Mouse (Mus musculus) hindbrain, embryonic 16.5 days (tissue): Measurements from ENCODE around the gene Cacna1b. TPM values are rescaled to one million over a fixed set of nuclear protein-coding genes. Genes with fewer than 3 reads are reported as not detected.

Source experiments
- ATAC-seq: fragments of 200-750 bp; cut with Nextera tagmentation; 2 replicates; pipeline ENCODE4 v1.8.0; 2017; ENCODE audit warnings: moderate TSS enrichment, moderate library complexity
- H3K27ac ChIP-seq: fragments of 300-500 bp; sonication (generic); 2 replicates; pipeline ENCODE4 v1.5.1; 2014; ENCODE audit warnings: low read depth, mild to moderate bottlenecking, control low read depth, low read length, moderate library complexity
- H3K27me3 ChIP-seq: fragments of 300-500 bp; sonication (generic); replicated peaks from 2 replicates; pipeline ENCODE4 v1.6.1; 2014; ENCODE audit warnings: low read length; ENCODE audit not compliant: control insufficient read depth, insufficient read depth
- H3K36me3 ChIP-seq: fragments of 300-500 bp; sonication (generic); 2 replicates; pipeline ENCODE4 v1.6.1; 2014; ENCODE audit warnings: mild to moderate bottlenecking, low read length, moderate library complexity, mixed read lengths; ENCODE audit not compliant: control insufficient read depth, insufficient read depth
- H3K4me1 ChIP-seq: fragments of 300-500 bp; sonication (generic); 2 replicates; pipeline ENCODE4 v1.6.1; 2014; ENCODE audit warnings: low read depth, low read length; ENCODE audit not compliant: control insufficient read depth, insufficient read depth
- H3K4me2 ChIP-seq: fragments of 300-500 bp; sonication (generic); 2 replicates; pipeline ENCODE4 v1.6.1; 2014; ENCODE audit warnings: mild to moderate bottlenecking, low read length, control low read depth, moderate library complexity
- H3K4me3 ChIP-seq: fragments of 300-500 bp; sonication (generic); 2 replicates; pipeline ENCODE4 v1.5.1; 2014; ENCODE audit warnings: mild to moderate bottlenecking, low read length, control low read depth, moderate library complexity
- H3K9ac ChIP-seq: fragments of 300-500 bp; sonication (generic); 2 replicates; pipeline ENCODE4 v1.6.1; 2014; ENCODE audit warnings: low read depth, mild to moderate bottlenecking, control low read depth, low read length, moderate library complexity
- H3K9me3 ChIP-seq: fragments of 300-500 bp; sonication (generic); 2 replicates; pipeline ENCODE4 v1.6.1; 2014; ENCODE audit warnings: mild to moderate bottlenecking, low read length, moderate library complexity; ENCODE audit not compliant: control insufficient read depth
- WGBS: fragments of 180-500 bp; shearing (Covaris S2); extraction: QIAGEN DNeasy Blood & Tissue Kit; methylation state at CpG from one replicate; pipeline ENCODE4 v1.1.7; 2014; 5-methylcytosine and 5-hydroxymethylcytosine counted together
- polyA plus RNA-seq: library from polyadenylated mRNA; unstranded; fragments of >200 nt; fragmentation: Nextera tagmentation; extraction: Ambion mirVana; gene quantifications from 2 replicates; pipeline ENCODE4 v1.2.1, GENCODE M21; 2015

The Cacna1b gene
- polyA plus RNA-seq, 1 experiment from 2014 or later = 16.6 TPM

- Histone ChIP-seq H3K9ac (no peak overlapping the region), H3K4me1 (no peaks in the 10 kb centered on the region), H3K4me2 (no peak overlapping the region), H3K4me3 (no peak overlapping the region), H3K9me3 (no peaks in the 10 kb centered on the region), H3K27ac (no peak overlapping the region), H3K36me3 (peaks cover 23% of the 10 kb centered on the region), H3K27me3 (no peaks in the 10 kb centered on the region)
- WGBS = 90% methylated on average over 15 of the region's 15 CpGs
- ATAC-seq = no peak
These were observed 156.4 kb downstream of the Cacna1b start for GRCm38 (mm10) chr2:24606531-24606930.

DNA sequence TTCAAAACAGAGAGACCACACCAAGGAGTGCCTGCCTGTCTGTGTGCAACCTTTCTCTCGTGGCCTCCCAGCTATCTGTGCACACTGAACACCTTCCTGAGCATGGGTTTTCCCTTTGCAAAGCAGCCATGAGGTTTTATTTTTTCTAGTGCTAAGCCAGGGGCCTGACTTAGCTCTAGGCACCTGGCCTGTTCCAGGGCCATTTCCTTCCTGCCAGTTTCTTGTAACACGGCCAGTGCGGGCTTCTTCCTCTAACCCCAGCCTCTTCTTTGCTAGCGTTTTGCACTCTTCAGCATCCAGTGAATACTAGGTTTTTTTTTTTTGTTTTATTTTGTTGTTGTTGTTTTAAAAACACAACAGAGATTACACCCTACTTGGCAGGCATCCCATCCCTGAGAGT lies 157.9 kb downstream of the Cacna1b start:
- Histone ChIP-seq H3K27me3 (no peaks in the 10 kb centered on the region), H3K4me1 (no peaks in the 10 kb centered on the region), H3K36me3 (peaks cover 21% of the 10 kb centered on the region), H3K9ac (no peak overlapping the region), H3K4me2 (no peak overlapping the region), H3K9me3 (no peaks in the 10 kb centered on the region), H3K4me3 (no peak overlapping the region), H3K27ac (no peak overlapping the region)
- 83% methylated on average over 4 of the region's 4 CpGs for WGBS
- no peak for ATAC-seq

DNA sequence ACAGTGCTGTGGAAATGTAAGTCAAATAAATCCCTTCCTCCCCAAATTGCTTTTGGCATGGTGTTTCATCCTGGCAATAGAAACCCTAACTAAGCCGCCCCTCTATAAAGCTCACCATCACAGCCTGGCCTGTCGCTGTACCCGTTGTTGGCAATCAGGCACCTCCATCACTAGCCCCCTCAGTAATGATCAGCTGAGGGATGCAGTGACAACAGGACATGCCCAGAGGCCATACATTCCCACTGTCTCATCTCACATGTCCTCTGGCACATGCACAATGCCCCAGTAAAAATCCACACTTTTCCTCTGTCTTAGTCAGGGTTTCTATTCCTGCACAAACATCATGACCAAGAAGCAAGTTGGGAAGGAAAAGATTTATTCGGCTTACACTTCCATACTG lies 173.5 kb downstream of the Cacna1b start:
- Histone ChIP-seq H3K4me1 (no peaks in the 10 kb centered on the region), H3K9ac (no peak overlapping the region), H3K36me3 (no peaks in the 10 kb centered on the region), H3K9me3 (no peaks in the 10 kb centered on the region), H3K27me3 (no peaks in the 10 kb centered on the region), H3K27ac (no peak overlapping the region), H3K4me2 (no peak overlapping the region), H3K4me3 (no peak overlapping the region)
- 92% methylated on average over 4 of the region's 4 CpGs for WGBS
- ATAC-seq = peak; percentile 62; the same call in 1 of the 2 replicates

DNA sequence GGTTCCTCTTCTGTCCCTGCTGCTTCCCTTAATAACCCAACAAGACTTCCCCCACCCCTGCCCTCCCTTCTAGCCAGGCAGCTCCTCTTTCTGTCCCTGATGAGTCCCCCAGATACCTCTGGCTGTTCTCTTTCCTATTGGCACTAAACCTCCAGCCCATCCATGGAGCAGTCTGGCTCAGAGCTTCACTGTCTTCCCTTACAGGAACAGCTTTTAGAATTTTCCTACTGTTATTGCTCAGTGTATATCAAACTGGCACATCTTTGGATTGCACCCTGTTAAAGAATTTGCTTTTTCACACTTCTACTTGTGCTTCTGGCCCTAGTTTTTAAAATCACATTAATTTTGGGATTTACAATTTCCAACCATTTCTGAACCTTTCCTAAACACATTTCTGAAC lies 175.0 kb downstream of the Cacna1b start:
- H3K9ac ChIP-seq = no peak overlapping the region
- H3K27me3 ChIP-seq = no peaks in the 10 kb centered on the region
- H3K4me3 ChIP-seq = no peak overlapping the region
- no peak for ATAC-seq
- no peaks in the 10 kb centered on the region for H3K36me3 ChIP-seq
- H3K9me3 ChIP-seq = no peaks in the 10 kb centered on the region
- no peak overlapping the region for H3K27ac ChIP-seq
- H3K4me1 ChIP-seq = no peaks in the 10 kb centered on the region
- no peak overlapping the region for H3K4me2 ChIP-seq

- H3K4me2 ChIP-seq = no peak overlapping the region
- H3K9ac ChIP-seq = no peak overlapping the region
- H3K4me3 ChIP-seq = no peak overlapping the region
- H3K36me3 ChIP-seq = no peaks in the 10 kb centered on the region
- H3K4me1 ChIP-seq = no peaks in the 10 kb centered on the region
- 27% methylated on average over 3 of the region's 3 CpGs for WGBS
- ATAC-seq = no peak
- H3K27me3 ChIP-seq = no peaks in the 10 kb centered on the region
- H3K27ac ChIP-seq = no peak overlapping the region
- no peaks in the 10 kb centered on the region for H3K9me3 ChIP-seq
These were observed 188.3 kb downstream of the Cacna1b start for GRCm38 (mm10) chr2:24574616-24575015.

DNA sequence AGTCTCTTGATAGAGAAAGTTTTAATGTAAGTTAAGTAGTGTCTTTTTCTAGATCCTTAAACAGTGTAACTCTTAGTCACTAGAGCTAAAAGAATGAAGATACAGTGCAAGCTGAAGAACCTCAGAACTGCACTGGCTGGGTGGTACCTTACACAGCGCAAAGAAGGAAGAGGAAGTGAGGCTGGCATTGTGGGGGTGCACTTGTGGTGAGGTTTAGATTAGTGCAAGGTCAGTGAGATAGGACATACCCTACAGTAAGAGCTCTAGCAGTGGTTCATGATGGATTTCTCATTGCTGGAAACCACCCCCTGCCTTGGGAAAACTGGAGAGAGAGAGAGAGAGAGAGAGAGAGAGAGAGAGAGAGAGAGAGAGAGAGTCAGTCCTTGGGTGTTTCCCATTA lies 192.0 kb downstream of the Cacna1b start:
- no peaks in the 10 kb centered on the region for H3K27me3 ChIP-seq
- WGBS = 93% methylated on average over 1 of the region's 1 CpGs
- no peaks in the 10 kb centered on the region for H3K9me3 ChIP-seq
- H3K9ac ChIP-seq = no peak overlapping the region
- H3K27ac ChIP-seq = no peak overlapping the region
- no peaks in the 10 kb centered on the region for H3K36me3 ChIP-seq
- H3K4me3 ChIP-seq = no peak overlapping the region
- H3K4me2 ChIP-seq = no peak overlapping the region
- no peak for ATAC-seq
- no peaks in the 10 kb centered on the region for H3K4me1 ChIP-seq

DNA sequence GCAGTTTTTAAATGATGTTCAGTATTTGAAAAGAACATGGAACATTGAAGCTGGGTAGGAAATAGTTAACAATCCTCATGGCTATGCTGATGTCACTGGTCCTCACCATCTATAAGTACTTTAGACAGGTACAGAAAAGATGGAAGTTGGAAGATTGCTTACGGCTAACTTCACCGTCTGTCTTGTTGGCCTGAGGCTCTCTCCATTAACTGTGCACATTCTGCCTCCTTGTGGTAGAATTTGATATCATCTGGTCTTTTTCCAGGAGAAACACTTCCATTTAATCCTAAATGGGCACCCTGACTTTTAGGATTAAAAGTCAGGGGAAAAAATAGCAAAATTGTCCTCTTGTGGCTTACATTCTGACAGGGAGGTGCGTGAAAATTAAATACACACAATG lies 194.4 kb downstream of the Cacna1b start:
- no peaks in the 10 kb centered on the region for H3K27me3 ChIP-seq
- H3K4me3 ChIP-seq = no peak overlapping the region
- H3K27ac ChIP-seq = no peak overlapping the region
- H3K36me3 ChIP-seq = no peaks in the 10 kb centered on the region
- H3K4me1 ChIP-seq = no peaks in the 10 kb centered on the region
- H3K4me2 ChIP-seq = no peak overlapping the region
- H3K9ac ChIP-seq = no peak overlapping the region
- WGBS = 10% methylated on average over 3 of the region's 3 CpGs
- no peaks in the 10 kb centered on the region for H3K9me3 ChIP-seq
- peak; percentile 71 for ATAC-seq

- no peak for ATAC-seq
These were observed 200.2 kb downstream of the Cacna1b start for GRCm38 (mm10) chr2:24562547-24563290.

DNA sequence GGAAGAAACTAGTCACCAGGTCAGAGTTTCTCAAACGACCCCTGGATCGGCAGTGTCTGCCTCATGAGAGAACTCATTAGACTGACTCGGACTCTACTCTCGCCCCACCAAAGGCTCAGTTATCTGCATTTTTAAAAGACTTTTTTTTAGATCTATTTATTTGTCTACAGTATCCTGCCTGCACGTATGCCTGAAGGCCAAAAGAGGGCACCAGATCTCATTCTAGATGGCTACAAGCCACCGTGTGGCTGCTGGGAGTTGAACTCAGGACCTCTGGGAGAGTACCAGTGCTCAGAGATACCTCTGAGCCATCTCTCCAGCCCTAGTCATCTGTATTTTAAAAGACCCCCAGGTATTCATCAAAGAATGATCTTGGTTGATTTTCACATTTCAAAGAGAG lies 201.0 kb downstream of the Cacna1b start:
- H3K9ac ChIP-seq = no peak overlapping the region
- no peaks in the 10 kb centered on the region for H3K36me3 ChIP-seq
- no peaks in the 10 kb centered on the region for H3K4me1 ChIP-seq
- no peaks in the 10 kb centered on the region for H3K9me3 ChIP-seq
- 82% methylated on average over 6 of the region's 6 CpGs for WGBS
- no peak overlapping the region for H3K4me3 ChIP-seq
- H3K4me2 ChIP-seq = no peak overlapping the region
- no peak overlapping the region for H3K27ac ChIP-seq
- no peak for ATAC-seq
- no peaks in the 10 kb centered on the region for H3K27me3 ChIP-seq

More at GRCm38 (mm10) chr2:24562547-24563290, 200.2 kb downstream of the Cacna1b start:
- H3K9me3 ChIP-seq = no peaks in the 10 kb centered on the region
- H3K36me3 ChIP-seq = no peaks in the 10 kb centered on the region
- no peak overlapping the region for H3K4me3 ChIP-seq
- WGBS = 72% methylated on average over 7 of the region's 7 CpGs
- no peak overlapping the region for H3K9ac ChIP-seq
- H3K27me3 ChIP-seq = no peaks in the 10 kb centered on the region
- H3K4me2 ChIP-seq = no peak overlapping the region
- no peak overlapping the region for H3K27ac ChIP-seq
- no peaks in the 10 kb centered on the region for H3K4me1 ChIP-seq
